Mouse (Mus musculus) midbrain, postnatal 0 days (tissue): ENCODE measurements around the gene Dapk1. TPM values are rescaled to one million over a fixed set of nuclear protein-coding genes. Genes with fewer than 3 reads are reported as not detected.

Source experiments
- ATAC-seq: fragments of 200-750 bp; cut with Nextera tagmentation; 2 replicates; pipeline ENCODE4 v1.8.0; 2017; ENCODE audit warnings: moderate number of reproducible peaks, mild to moderate bottlenecking, moderate TSS enrichment, moderate library complexity; ENCODE audit not compliant: low FRiP score
- DNase-seq: peaks from one replicate; pipeline ENCODE4 v3.0.0-alpha.2; 2015; ENCODE audit warnings: low spot score
- H3K27ac ChIP-seq: fragments of 300-500 bp; sonication (generic); 2 replicates; pipeline ENCODE4 v1.5.1; 2014; ENCODE audit warnings: low read depth, mild to moderate bottlenecking, low read length, mixed read lengths
- H3K27me3 ChIP-seq: fragments of 300-500 bp; sonication (generic); 2 replicates; pipeline ENCODE4 v1.6.1; 2014; ENCODE audit warnings: low read length, control low read depth, mixed read lengths; ENCODE audit not compliant: insufficient read depth
- H3K36me3 ChIP-seq: fragments of 300-500 bp; sonication (generic); 2 replicates; pipeline ENCODE4 v1.6.1; 2014; ENCODE audit warnings: low read length, control low read depth, mixed read lengths; ENCODE audit not compliant: insufficient read depth
- H3K4me1 ChIP-seq: fragments of 300-500 bp; sonication (generic); 2 replicates; pipeline ENCODE4 v1.6.1; 2014; ENCODE audit warnings: mild to moderate bottlenecking, control low read depth, antibody characterized with exemption, low read length, mixed read lengths; ENCODE audit not compliant: insufficient read depth
- H3K4me2 ChIP-seq: fragments of 300-500 bp; sonication (generic); 2 replicates; pipeline ENCODE4 v1.6.1; 2014; ENCODE audit warnings: low read depth, mild to moderate bottlenecking, low read length, mixed read lengths; ENCODE audit not compliant: poor library complexity, severe bottlenecking
- H3K4me3 ChIP-seq: fragments of 300-500 bp; sonication (generic); 2 replicates; pipeline ENCODE4 v1.5.1; 2014; ENCODE audit warnings: low read depth, mild to moderate bottlenecking, low read length, moderate library complexity
- H3K9ac ChIP-seq: fragments of 300-500 bp; sonication (generic); replicated peaks from 2 replicates; pipeline ENCODE4 v1.6.1; 2014; ENCODE audit warnings: mild to moderate bottlenecking, low read length, moderate library complexity, mixed read lengths; ENCODE audit not compliant: poor library complexity, severe bottlenecking
- H3K9me3 ChIP-seq: fragments of 300-500 bp; sonication (generic); 2 replicates; pipeline ENCODE4 v1.6.1; 2016; ENCODE audit warnings: low read length, control low read depth
- CTCF ChIP-seq: IDR thresholded peaks from 2 replicates; pipeline ENCODE4 v1.5.1; 2016; ENCODE audit warnings: antibody characterized with exemption, mild to moderate bottlenecking
- WGBS: fragments of 180-500 bp; shearing (Covaris S2); extraction: QIAGEN DNeasy Blood & Tissue Kit; methylation state at CpG from one replicate; pipeline ENCODE4 v1.1.7; 2014; 5-methylcytosine and 5-hydroxymethylcytosine counted together
- polyA plus RNA-seq: library from polyadenylated mRNA; unstranded; fragments of >200 nt; fragmentation: Nextera tagmentation; extraction: Ambion mirVana; gene quantifications from 2 replicates; pipeline ENCODE4 v1.2.1, GENCODE M21; 2015
- total RNA-seq: library from RNA; depleted of rRNA; stranded (reverse); fragments of >200 nt; gene quantifications from 2 replicates; pipeline ENCODE4 v1.2.3, GENCODE M21; 2014

The Dapk1 gene
- total and polyA plus RNA-seq, 2 experiments from 2014 or later = 27.6 to 68.9 TPM

GRCm38 (mm10) chr13:60695186-60695980, 93.6 kb downstream of the Dapk1 start:
- Histone ChIP-seq H3K4me2 (no peak overlapping the region), H3K36me3 (no peaks in the 10 kb centered on the region; the same call in 1 of the 2 replicates), H3K9ac (no peak overlapping the region), H3K4me1 (no peaks in the 10 kb centered on the region), H3K27me3 (no peaks in the 10 kb centered on the region), H3K9me3 (no peaks in the 10 kb centered on the region), H3K4me3 (no peak overlapping the region), H3K27ac (no peak overlapping the region)
- TF ChIP-seq CTCF = no peak
- DNase-seq (no peak), ATAC-seq (no peak)
- 76% methylated on average over 10 of the region's 10 CpGs for WGBS

- H3K27me3 ChIP-seq = no peaks in the 10 kb centered on the region
- DNase-seq (no peak), ATAC-seq (no peak)
- 79% methylated on average over 14 of the region's 14 CpGs for whole genome bisulfite sequencing
- no peak overlapping the region for H3K4me3 ChIP-seq
- H3K4me2 ChIP-seq = no peak overlapping the region
- no peak for TF ChIP-seq CTCF
- no peaks in the 10 kb centered on the region for H3K9me3 ChIP-seq
- no peak overlapping the region for H3K27ac ChIP-seq
- no peak overlapping the region for H3K9ac ChIP-seq
- no peaks in the 10 kb centered on the region; the same call in 1 of the 2 replicates for H3K36me3 ChIP-seq
- no peaks in the 10 kb centered on the region for H3K4me1 ChIP-seq
Observed at GRCm38 (mm10) chr13:60696323-60696722, 94.6 kb downstream of the Dapk1 start.

- no peaks in the 10 kb centered on the region; the same call in 1 of the 2 replicates for H3K36me3 ChIP-seq
- DNase-seq (peak; percentile 51), ATAC-seq (no peak)
- H3K4me1 ChIP-seq = no peaks in the 10 kb centered on the region
- H3K9me3 ChIP-seq = no peaks in the 10 kb centered on the region
- no peak overlapping the region for H3K27ac ChIP-seq
- TF ChIP-seq CTCF = no peak
- no peak overlapping the region for H3K4me2 ChIP-seq
- no peak overlapping the region for H3K9ac ChIP-seq
- H3K27me3 ChIP-seq = no peaks in the 10 kb centered on the region
- 71% methylated on average over 8 of the region's 8 CpGs for WGBS
- no peak overlapping the region for H3K4me3 ChIP-seq
Observed at GRCm38 (mm10) chr13:60696741-60697140, 95.0 kb downstream of the Dapk1 start.

GRCm38 (mm10) chr13:60698021-60698420, 96.3 kb downstream of the Dapk1 start:
- ATAC-seq = no peak
- no peaks in the 10 kb centered on the region for H3K4me1 ChIP-seq
- H3K4me3 ChIP-seq = no peak overlapping the region
- WGBS = 89% methylated on average over 2 of the region's 2 CpGs
- H3K9ac ChIP-seq = no peak overlapping the region
- no peaks in the 10 kb centered on the region for H3K9me3 ChIP-seq
- H3K27me3 ChIP-seq = no peaks in the 10 kb centered on the region
- no peaks in the 10 kb centered on the region; the same call in 1 of the 2 replicates for H3K36me3 ChIP-seq
- no peak overlapping the region for H3K27ac ChIP-seq
- no peak for TF ChIP-seq CTCF
- DNase-seq = no peak
- no peak overlapping the region for H3K4me2 ChIP-seq

- DNase-seq (no peak), ATAC-seq (no peak)
- H3K27ac ChIP-seq = no peak overlapping the region
- no peak overlapping the region for H3K4me3 ChIP-seq
- H3K4me2 ChIP-seq = no peak overlapping the region
- H3K9ac ChIP-seq = no peak overlapping the region
- TF ChIP-seq CTCF = no peak
- H3K36me3 ChIP-seq = peaks cover 4% of the 10 kb centered on the region; the same call in 1 of the 2 replicates
- WGBS = 86% methylated on average over 12 of the region's 12 CpGs
- H3K27me3 ChIP-seq = no peaks in the 10 kb centered on the region
- no peaks in the 10 kb centered on the region for H3K4me1 ChIP-seq
- no peaks in the 10 kb centered on the region for H3K9me3 ChIP-seq
Observed at GRCm38 (mm10) chr13:60701671-60702171, 100.0 kb downstream of the Dapk1 start.
